Mouse (Mus musculus) right cerebral cortex, adult 2 months (tissue): ENCODE data around the gene Rab3gap1.
"Not testable (repeated sequence)": the region's sequence is repeated elsewhere in the genome, so short reads cannot be mapped to it uniquely, and the experiment has no call there.

ENCODE experiments used
- DNase-seq, 2 experiments: peaks; one replicate each; pipeline ENCODE4 v3.0.0; 2021 to 2022; ENCODE audit warnings: low spot score in 2 of 2

Gene Rab3gap1

DNA sequence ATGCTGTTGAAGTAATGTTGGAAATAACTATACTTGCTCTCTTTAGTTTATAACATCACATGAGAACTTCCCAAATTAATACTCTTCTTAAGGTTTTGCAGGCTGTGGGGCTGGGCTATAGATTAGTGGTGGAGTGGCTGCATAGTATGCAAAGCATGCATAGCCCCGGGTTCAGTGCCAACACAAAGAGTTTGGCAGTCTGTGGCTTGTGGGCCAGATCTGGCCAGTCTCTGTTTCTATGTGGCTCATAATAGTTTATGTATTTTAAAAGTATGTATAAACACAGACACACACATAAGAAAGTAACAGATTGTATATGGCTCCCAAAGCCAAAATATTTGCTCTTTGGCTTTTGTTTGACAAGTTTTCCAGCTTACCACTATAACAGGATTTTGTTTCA lies 47.2 kb downstream of the Rab3gap1 start:
- no peak for DNase-seq

DNA sequence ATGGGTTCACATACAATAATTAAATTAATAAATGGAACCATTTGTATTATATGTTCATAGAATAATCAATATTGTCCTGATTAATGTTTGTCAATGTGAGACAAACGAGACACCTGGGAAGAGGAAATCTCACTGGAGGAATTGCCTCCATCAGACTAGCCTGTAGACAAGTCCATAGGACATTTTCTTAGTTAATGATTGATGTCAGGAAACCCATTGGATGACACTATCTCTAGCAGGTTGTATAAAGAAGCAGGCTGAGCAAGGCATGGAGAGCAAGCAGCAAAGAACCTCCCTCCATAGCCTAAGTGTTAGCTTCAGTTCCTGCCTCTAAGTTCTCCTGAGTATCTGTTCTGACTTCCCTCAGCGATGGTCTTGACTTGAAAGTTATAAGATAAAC lies 64.8 kb downstream of the Rab3gap1 start:
- no peak for DNase-seq

DNA sequence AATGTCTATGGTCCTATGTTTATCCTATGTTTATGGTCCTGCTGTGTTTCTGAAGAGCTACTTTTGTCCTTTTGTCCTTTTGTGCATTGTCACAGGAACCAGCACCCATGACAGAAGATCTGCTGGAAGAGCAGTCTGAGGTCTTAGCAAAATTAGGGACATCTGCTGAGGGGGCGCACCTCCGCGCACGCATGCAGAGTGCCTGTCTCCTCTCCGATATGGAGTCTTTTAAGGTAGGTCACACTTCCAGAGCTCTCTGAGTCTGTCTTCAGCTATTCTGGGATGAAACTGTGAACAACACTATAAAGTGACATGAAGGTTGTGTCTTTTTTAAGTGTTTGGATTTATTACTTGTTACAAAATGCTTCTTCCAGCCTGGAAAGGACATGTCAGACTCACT lies 65.7 kb downstream of the Rab3gap1 start:
- DNase-seq: peak; percentile 72 to 79

DNA sequence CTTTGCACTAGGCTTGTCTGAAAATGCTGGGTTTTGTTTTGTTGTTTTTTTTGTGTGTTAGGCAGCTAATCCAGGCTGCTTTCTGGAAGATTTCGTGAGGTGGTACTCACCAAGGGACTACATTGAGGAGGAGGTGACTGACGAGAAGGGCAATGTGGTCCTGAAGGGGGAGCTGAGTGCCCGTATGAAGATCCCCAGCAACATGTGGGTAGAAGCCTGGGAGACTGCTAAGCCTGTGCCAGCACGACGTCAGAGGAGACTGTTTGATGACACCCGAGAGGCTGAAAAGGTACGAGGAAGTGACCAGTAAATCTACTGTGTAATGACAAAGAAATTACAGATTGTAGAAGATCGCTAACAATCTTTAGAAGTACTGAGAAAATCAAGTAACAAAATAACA lies 68.7 kb downstream of the Rab3gap1 start:
- DNase-seq: peak in 1 of 2 experiments; percentile 52

DNA sequence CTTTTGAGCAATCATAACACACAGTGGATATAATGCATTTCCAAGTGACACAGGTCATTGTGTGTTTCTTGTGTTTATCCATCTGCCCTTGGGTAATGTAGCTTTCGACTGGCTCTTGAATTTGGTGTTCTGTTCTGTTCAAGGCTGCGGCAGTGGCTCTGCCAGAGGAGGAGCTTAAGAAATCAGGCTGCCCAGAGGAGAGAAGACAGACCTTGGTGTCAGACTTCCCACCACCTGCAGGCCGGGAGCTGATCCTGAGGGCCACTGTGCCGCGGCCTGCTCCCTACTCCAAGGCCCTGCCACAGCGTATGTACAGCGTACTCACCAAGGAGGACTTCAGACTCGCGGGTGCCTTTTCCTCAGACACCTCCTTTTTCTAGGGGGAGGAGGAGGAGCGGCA lies 73.7 kb downstream of the Rab3gap1 start:
- no peak for DNase-seq

DNA sequence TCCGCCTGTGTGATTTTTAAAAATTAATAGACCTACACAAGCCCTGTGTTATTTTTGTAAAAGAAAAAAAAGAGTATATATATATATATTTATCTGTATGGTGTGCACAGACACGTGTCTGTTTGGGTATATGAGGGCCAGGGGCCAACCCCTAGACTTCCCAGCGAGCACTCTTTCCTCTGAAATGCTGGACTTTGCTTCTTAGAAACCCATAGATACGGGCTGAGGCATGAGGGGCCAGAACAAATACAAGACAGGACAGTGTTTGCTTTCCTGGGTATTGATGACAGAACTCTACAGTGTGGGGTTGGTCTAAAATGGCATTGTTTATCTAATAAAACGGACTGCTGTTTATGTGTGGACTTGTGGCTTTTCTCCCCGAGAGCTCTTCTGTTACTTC lies 74.9 kb downstream of the Rab3gap1 start:
- DNase-seq: no peak

DNA sequence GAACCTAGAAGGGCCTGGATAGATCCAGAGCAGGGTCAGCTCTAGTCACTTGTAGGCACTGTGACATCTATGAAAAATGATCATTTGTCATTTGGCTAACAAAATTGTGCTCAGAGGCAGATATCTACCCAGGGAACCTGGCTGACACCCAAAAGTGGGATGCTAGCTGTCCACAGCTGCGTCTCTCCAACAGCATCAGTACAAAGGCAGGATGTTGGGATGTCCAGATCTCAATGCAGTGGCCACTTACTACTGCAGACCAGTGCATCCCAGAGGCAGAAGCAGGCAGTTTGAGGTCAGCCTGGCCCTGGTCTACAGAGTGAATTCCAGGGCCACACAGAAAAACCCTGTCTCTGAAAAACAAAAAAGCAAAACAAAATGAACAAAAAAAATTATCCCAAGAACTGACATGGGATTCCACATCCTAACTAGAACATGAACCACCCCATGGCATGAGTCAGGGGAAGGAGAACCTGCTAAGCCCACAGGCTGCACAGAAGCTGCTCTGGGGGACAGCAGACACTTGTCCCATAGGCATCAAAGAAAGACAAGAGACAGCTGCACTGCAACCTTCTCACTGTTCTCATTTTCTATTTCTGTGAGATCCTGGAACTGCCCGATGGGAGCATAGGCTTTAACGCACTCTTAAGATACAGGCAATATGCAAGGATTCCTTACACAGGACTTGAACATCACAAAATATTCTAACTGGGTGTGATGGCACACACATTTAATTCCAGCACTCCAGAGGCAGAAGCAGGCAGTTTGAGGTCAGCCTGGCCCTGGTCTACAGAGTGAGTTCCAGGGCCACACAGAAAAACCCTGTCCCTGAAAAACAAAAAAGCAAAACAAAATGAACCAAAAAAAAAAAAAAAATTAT lies 77.4 kb downstream of the Rab3gap1 start:
- DNase-seq: no peak

DNA sequence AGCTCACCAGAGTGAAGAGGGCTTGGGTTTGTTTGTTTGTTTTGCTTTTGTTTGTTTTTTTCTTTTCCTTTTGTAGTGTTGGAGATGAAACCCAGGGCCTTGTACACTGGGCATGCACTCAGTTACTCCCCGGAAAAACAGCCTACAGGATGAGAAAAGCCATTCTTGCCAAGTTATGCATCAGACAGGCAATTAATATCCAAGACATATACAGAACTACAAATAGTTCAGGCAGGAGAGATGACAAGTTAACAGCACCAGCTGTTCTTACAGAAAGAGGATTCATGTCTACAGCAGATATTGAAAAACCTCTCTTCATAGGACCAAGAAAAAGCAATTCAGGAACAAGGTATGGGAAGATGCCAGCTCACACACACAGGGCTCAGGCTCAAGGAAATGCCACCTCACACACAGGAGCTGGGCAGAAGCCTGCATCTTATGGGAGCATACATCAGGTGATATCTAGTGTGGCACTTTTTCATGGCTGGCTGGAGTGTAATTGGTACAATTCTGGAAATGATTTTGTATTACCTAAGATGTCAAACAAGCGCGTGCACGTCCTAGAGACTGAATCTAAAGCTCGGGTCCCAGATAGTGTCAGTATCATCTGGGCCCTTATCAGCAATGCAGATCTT lies 78.2 kb downstream of the Rab3gap1 start:
- DNase-seq: no peak

DNA sequence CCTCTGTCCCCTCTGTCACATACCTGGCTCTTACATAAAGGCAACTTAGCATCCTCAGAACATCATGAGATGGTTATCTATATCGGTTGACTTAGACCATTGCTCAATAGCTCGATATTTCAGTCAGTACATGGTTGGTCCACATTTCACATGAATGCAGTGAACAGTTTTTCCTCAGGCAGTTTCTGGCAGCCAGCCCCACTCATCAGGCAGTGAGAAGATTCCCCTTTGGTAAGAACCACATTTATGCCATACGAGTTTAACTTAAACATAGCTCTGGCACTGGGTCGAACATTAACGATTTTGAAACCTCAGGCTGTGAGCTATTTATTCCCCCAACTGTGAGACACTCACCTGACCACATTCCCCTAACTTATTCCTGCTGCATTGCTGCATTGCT lies 80.2 kb downstream of the Rab3gap1 start:
- no peak for DNase-seq

DNA sequence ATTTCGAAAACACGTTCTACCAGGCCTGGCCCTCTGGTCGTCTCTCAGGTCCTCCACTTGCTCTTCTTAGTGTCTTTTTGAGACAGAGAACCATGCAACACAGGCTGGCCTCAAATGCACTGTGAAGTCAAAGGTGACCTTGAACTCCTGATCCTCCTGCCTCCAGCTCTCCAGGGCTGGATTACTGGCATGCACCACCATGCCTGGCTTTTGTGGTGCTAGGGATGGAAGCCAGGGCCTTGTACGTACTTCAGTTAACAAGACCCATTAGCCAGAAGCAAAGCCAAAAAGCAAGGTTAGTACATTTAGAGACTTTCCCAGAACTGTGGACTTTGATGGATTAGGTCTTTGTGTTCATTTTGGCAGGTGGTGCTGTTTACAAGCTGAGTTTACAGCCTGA lies 83.7 kb downstream of the Rab3gap1 start:
- no peak for DNase-seq

DNA sequence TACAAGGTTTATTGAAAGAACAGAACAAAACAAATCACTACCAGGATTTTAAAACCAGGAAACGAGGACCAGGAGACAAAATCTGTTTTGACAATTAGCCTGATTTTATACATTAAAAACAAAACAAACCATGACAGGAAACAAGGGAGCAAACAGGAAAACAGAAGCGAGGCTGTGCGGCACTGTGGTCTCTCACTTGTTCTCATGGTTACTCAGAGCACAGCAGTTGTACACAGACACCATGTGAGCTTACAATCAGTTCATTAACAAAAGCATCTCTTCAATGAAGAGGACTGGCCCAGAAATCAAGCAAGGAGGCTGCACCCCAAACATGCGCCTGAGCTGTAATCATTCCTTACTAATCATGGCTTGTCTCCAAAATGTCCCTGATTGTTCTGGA lies 85.6 kb downstream of the Rab3gap1 start:
- DNase-seq: not testable (repeated sequence)

DNA sequence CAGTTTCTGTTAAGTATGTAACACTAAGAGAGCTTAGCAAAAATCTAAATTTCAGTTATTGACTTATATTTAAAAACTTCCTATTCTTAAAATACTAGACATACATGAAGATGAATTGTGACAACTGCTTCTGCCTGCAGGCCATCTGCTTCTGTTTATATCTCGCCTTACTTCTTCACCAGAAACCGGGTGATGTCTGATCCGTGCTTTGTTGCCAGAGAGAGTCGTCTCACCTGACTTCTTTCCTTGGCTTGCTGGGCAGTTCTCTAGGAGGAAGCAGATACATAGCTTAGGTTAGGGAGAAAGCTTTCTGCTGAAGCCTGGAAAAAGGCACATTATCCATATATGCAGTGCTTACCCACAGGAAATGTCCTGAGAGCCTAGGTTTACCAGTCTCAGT lies 86.2 kb downstream of the Rab3gap1 start:
- peak; percentile 59 to 64 for DNase-seq

DNA sequence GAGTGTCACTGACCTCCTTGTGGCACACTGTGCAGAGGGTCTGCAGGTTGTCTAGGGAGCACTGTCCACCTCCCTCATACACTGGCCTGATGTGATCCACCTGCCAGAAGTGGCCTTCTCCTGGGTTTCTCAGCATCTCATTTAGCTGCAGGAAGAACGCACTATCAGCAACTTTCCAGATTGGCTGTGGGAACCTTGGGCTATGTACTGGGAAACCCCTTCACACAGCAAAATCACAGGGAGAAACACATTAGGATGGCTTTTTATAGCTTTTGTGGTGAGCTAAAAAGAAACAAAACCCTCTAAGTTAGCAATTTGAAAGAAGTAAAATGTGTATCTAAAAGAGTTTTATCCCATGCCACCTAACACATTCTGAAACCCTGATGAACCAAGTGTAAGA lies 88.0 kb downstream of the Rab3gap1 start:
- DNase-seq: no peak

DNA sequence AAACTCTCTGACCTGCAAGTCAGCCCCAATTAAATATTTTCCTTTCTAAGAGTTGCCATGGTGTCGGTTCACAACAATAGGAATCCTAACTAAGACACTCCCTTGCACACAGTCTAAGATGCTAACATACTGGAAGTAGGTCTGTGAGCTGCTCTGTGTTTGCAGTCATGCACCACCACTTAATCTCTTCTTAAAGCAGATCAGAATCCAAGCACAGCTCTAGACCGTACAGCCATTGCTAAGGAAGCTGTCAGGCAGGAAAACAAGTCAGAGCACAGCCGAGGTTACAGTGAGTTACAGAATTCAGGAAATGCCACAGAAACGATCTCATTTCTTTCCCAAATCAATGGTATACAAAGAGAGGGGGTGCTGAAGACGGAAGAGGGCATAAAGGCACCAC lies 90.2 kb downstream of the Rab3gap1 start:
- DNase-seq: no peak

DNA sequence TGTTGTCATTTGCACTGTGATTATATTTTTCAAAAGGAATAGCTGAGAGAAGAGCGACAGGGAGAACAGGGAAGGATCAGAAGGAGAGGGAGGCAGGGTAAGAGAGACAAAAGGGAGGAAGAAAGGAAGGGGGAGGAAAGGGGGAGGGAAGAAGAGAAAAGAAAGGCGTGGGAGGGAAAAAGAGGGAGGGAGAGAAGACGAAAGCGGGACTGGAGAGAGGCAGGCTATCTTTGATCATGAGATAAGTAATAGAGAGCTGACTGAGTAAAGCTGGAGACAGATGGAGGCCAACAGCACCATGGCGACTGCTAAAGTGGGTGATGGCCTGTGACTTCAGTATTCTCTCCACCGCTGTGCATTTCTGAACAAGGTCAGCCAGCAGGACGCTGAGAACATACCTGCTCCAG lies 90.7 kb downstream of the Rab3gap1 start:
- DNase-seq: no peak

DNA sequence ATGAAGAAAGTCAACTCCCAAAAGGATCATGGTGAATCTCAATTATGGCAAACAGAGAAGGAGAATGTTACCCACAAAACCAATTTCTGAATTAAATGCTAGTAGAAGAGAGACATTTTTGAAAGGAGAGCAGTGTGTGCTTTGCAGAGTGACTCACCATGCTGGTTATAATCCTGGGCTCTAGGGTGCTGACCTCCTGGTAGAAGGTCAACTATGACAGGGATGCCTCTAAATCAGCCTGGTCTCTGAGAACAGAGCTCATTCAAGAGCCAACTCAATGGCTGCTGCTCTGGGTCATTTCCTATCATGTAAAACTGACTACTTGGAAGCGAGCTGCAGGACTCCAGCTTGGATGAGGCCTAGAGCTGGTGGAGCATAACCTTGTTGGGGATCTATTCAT lies 92.6 kb downstream of the Rab3gap1 start:
- no peak for DNase-seq

DNA sequence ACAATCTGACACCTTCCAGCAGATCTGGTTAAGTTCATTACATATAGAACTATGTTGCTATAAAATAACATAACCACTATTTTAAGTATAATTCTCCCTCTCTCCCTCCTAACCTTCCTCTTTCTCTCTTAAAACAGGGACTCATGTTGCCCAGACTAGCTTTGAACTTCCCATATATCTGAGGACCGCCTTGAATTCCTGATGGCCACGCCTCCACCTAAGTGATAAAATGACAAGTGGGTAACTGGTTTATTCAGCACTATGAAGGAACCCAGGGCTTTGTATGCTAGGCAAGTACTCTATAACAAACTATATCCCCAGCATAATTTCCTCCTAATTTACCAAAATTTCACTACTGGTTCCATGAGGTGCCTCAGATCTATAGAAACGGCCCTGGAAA lies 94.8 kb downstream of the Rab3gap1 start:
- DNase-seq: no peak

DNA sequence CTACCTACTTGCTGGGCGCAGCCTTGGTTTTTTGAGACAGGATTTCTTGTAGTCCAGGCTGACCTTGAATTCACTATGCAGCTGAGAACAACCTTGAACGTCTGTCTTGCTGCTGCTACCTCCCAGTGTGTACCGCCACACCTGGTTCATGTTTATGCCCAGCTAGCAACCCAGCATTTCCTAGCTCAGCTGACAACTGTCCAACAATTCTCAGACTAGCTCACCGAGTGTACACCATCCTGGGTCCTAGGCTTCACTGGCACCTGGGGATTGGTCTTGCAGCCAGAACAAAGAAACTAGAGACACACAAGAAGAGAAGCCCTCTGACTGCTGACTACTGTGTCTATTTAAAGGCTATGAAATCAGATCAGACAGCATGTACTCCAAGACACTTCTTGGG lies 102.3 kb downstream of the Rab3gap1 start:
- DNase-seq: no peak

DNA sequence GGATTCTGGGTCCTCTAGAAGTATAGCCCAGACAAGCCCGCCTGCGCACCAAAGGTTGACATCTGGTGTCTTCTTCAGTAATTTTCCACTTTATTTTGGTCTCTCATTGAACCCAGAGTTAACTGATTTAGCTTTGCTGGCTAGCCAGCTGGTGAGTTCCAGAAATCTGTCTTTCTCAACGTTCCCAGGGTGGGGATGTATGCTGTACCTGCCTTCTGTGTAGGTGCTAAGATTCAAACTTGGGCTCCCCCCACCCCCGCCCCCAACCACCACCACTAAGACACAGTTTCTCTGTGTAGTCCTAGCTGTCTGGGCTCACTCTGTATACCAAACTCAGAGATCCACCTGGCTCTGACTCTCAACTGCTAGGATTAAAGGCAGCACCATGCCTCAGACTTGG lies 105.5 kb downstream of the Rab3gap1 start:
- DNase-seq: no peak

DNA sequence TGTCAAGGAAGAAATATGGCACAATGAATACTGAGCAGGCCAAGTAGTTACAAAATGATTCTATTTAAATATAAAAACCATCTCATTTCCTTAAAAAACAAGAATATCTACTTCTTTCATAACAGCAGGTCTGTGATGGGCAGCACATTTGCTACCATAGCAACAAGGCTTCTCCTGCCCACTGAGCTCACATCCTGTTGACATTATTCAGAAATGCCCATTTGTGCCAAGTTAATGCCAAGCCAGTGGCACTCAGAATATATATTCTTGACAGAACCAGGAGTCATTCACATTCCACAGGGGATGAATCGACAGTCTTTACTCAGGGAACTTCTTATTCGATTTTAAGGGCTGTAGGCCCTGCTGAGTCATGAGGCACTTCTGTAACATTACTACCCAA lies 107.1 kb downstream of the Rab3gap1 start:
- DNase-seq: peak; percentile 60 to 74

DNA sequence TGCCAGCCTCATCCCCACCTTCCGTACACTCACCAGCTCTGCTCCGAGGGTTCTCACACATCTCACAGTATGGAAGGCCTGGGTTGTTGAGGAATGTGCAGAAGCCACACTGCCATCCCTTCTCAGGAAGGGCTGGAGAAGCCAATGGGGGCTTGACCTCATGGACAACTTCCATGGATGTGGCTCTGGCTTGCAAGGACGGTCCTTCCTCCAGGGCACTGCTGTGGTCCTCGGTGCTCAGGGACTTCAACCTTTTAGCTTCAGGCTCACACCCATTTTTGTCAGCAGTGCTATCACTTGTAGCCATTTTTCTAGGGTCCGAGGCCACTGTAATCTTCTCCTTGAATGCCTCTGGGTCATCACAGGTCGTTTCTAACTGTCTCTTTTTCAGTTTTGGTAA lies 107.5 kb downstream of the Rab3gap1 start:
- DNase-seq: no peak

DNA sequence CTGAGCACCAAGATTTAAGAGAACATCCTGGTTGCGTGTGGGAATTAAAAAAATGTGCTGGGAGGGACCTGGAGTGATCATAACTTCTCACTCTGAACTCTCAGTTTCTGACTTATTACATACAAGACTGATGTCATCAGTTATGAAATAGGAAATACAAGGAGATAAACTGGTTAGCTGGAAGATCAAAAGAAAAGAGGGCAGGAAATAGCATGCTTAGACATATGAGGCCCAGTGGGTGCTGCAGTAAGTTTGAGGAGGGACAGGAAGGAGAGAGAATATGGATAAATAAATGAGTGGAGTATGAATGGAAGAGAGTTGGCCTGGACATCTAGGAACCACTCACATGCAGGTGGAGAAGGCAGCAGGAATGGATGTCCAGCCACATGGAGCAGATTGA lies 109.6 kb downstream of the Rab3gap1 start:
- DNase-seq: no peak

DNA sequence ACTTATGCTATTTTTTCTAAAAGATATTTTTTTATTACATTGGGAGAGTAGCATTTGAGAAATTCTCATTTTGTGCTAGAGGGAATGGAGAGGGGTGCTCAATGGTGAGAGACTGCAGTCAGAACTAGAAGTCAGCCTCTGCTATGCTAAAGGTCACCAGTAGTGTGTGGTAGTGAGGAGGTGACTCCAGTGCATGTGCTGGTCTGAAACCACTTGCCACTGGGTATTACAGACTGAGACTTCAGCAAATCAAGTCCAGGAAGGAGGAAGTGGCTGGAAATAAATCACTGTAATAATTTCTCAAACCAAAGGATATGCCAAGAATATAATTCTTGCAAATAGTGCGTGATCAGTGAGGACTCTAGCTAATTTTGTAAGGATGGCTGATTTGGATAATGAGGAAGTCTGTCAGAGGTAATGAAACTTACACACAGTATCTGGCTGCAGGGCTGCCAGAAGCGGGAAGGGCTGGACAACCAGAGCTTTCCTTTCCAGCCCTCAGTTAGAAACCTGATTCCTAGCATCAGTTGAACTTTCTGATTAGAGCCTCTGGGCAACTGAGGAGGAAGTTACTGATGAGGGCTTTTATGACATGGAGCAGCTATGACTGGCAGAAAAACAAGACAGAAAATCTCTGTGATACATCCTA lies 112.5 kb downstream of the Rab3gap1 start:
- no peak for DNase-seq
